Mouse (Mus musculus) cerebellum, adult 11-12 months (tissue): ENCODE measurements at regions not wholly inside any gene's neighbourhood (a gene's known extent, or its start where the extent isn't known, plus 50 kb on each side); places are given as distances from the start of the nearest gene placed in this dataset.

Source experiments
- DNase-seq: peaks from one replicate; pipeline ENCODE4 v3.0.0; 2022

- DNase-seq, result no peak
These were observed 117.3 kb upstream of the Slc22a23 start for GRCm38 (mm10) chr13:34462206-34462807.

- DNase-seq, result no peak
These were observed 116.0 kb upstream of the Slc22a23 start for GRCm38 (mm10) chr13:34460969-34461368.

- no peak for DNase-seq
These were observed 111.1 kb upstream of the Slc22a23 start for GRCm38 (mm10) chr13:34456051-34456450.

- no peak for DNase-seq
These were observed 101.8 kb upstream of the Slc22a23 start for GRCm38 (mm10) chr13:34446806-34447205.

GRCm38 (mm10) chr13:34446327-34446726 lies 101.3 kb upstream of the Slc22a23 start:
- no peak for DNase-seq

GRCm38 (mm10) chr13:34441347-34441746 lies 96.4 kb upstream of the Slc22a23 start:
- DNase-seq, result no peak

GRCm38 (mm10) chr13:34427527-34427926 lies 82.5 kb upstream of the Slc22a23 start:
- no peak for DNase-seq

GRCm38 (mm10) chr13:34424921-34425320 lies 79.9 kb upstream of the Slc22a23 start:
- DNase-seq, result no peak

GRCm38 (mm10) chr13:34421644-34422043 lies 76.7 kb upstream of the Slc22a23 start:
- DNase-seq, result no peak

GRCm38 (mm10) chr13:34420341-34421156 lies 75.6 kb upstream of the Slc22a23 start:
- DNase-seq, result no peak

- DNase-seq, result no peak
These were observed 74.1 kb upstream of the Slc22a23 start for GRCm38 (mm10) chr13:34419061-34419460.

- DNase-seq, result no peak
These were observed 71.6 kb upstream of the Slc22a23 start for GRCm38 (mm10) chr13:34416603-34417002.

GRCm38 (mm10) chr13:34414533-34414932 lies 69.6 kb upstream of the Slc22a23 start:
- no peak for DNase-seq

- no peak for DNase-seq
These were observed 63.7 kb upstream of the Slc22a23 start for GRCm38 (mm10) chr13:34408669-34409055.

GRCm38 (mm10) chr13:34408007-34408668 lies 63.2 kb upstream of the Slc22a23 start:
- DNase-seq, result no peak

GRCm38 (mm10) chr13:34406291-34406690 lies 61.3 kb upstream of the Slc22a23 start:
- DNase-seq, result no peak

GRCm38 (mm10) chr13:34402631-34403030 lies 57.6 kb upstream of the Slc22a23 start:
- no peak for DNase-seq

GRCm38 (mm10) chr13:34401031-34401430 lies 56.0 kb upstream of the Slc22a23 start:
- no peak for DNase-seq

- DNase-seq, result no peak
These were observed 53.9 kb upstream of the Slc22a23 start for GRCm38 (mm10) chr13:34398847-34399246.

GRCm38 (mm10) chr13:34398061-34398787 lies 53.2 kb upstream of the Slc22a23 start:
- DNase-seq, result no peak

- DNase-seq, result no peak
These were observed 50.5 kb upstream of the Slc22a23 start for GRCm38 (mm10) chr13:34395504-34395903.

- DNase-seq, result no peak
These were observed 50.0 kb upstream of the Slc22a23 start for GRCm38 (mm10) chr13:34395010-34395409.
